Mouse (Mus musculus) neural tube, embryonic 14.5 days (tissue): ENCODE results near the gene Htatip2. TPM values are rescaled to one million over a fixed set of nuclear protein-coding genes. Genes with fewer than 3 reads are reported as not detected.

Experiments
- ATAC-seq: fragments of 200-750 bp; cut with Nextera tagmentation; 2 replicates; pipeline ENCODE4 v1.8.0; 2017; ENCODE audit warnings: low read depth, mild to moderate bottlenecking, moderate TSS enrichment, moderate library complexity
- H3K27ac ChIP-seq: fragments of 300-500 bp; sonication (generic); 2 replicates; pipeline ENCODE4 v1.5.1; 2014; ENCODE audit warnings: low read depth, mild to moderate bottlenecking, control low read depth, low read length, moderate library complexity, mixed read lengths
- H3K27me3 ChIP-seq: fragments of 300-500 bp; sonication (generic); 2 replicates; pipeline ENCODE4 v1.6.1; 2014; ENCODE audit warnings: low read length; ENCODE audit not compliant: control insufficient read depth, insufficient read depth
- H3K36me3 ChIP-seq: fragments of 300-500 bp; sonication (generic); 2 replicates; pipeline ENCODE4 v1.6.1; 2014; ENCODE audit warnings: low read length, mixed read lengths; ENCODE audit not compliant: control insufficient read depth, insufficient read depth
- H3K4me1 ChIP-seq: fragments of 300-500 bp; sonication (generic); 2 replicates; pipeline ENCODE4 v1.6.1; 2014; ENCODE audit warnings: low read length; ENCODE audit not compliant: control insufficient read depth, insufficient read depth
- H3K4me2 ChIP-seq: fragments of 300-500 bp; sonication (generic); 2 replicates; pipeline ENCODE4 v1.6.1; 2014; ENCODE audit warnings: mild to moderate bottlenecking, low read depth, low read length, control low read depth
- H3K4me3 ChIP-seq: fragments of 300-500 bp; sonication (generic); 2 replicates; pipeline ENCODE4 v1.5.1; 2014; ENCODE audit warnings: low read depth, low read length, control low read depth, mixed read lengths
- H3K9ac ChIP-seq: fragments of 300-500 bp; sonication (generic); replicated peaks from 2 replicates; pipeline ENCODE4 v1.6.1; 2014; ENCODE audit warnings: low read depth, mild to moderate bottlenecking, control low read depth, low read length, mixed read lengths
- H3K9me3 ChIP-seq: fragments of 300-500 bp; sonication (generic); 2 replicates; pipeline ENCODE4 v1.6.1; 2016; ENCODE audit warnings: low read length; ENCODE audit not compliant: control insufficient read depth
- WGBS: fragments of 180-500 bp; shearing (Covaris S2); extraction: QIAGEN DNeasy Blood & Tissue Kit; methylation state at CpG from one replicate; pipeline ENCODE4 v1.1.7; 2014; 5-methylcytosine and 5-hydroxymethylcytosine counted together
- polyA plus RNA-seq: library from polyadenylated mRNA; unstranded; fragments of >200 nt; fragmentation: Nextera tagmentation; extraction: Ambion mirVana; gene quantifications from 2 replicates; pipeline ENCODE4 v1.2.1, GENCODE M21; 2014

The Htatip2 gene
- polyA plus RNA-seq, 1 experiment from 2014 or later: 2.7 TPM

GRCm38 (mm10) chr7:49752730-49753506, 6.0 kb upstream of the Htatip2 start:
- no peaks in the 10 kb centered on the region for H3K9me3 ChIP-seq
- WGBS: 32% methylated on average over 25 of the region's 25 CpGs
- no peak overlapping the region for H3K9ac ChIP-seq
- no peak overlapping the region for H3K4me2 ChIP-seq
- H3K4me3 ChIP-seq: no peak overlapping the region
- ATAC-seq: no peak
- no peaks in the 10 kb centered on the region for H3K36me3 ChIP-seq
- no peak overlapping the region for H3K27ac ChIP-seq
- H3K27me3 ChIP-seq: peaks cover 49% of the 10 kb centered on the region
- H3K4me1 ChIP-seq: no peaks in the 10 kb centered on the region

GRCm38 (mm10) chr7:49754767-49755166, 4.1 kb upstream of the Htatip2 start:
- Histone ChIP-seq H3K27ac (no peak overlapping the region), H3K9me3 (peaks cover 3% of the 10 kb centered on the region; the same call in 1 of the 2 replicates), H3K4me1 (peaks cover 5% of the 10 kb centered on the region; the same call in 1 of the 2 replicates), H3K4me3 (no peak overlapping the region), H3K4me2 (no peak overlapping the region), H3K36me3 (no peaks in the 10 kb centered on the region), H3K9ac (no peak overlapping the region), H3K27me3 (peaks cover 52% of the 10 kb centered on the region)
- 8% methylated on average over 9 of the region's 9 CpGs for WGBS
- ATAC-seq: no peak

- H3K27me3 ChIP-seq: peaks cover 17% of the 10 kb centered on the region
- 63% methylated on average over 13 of the region's 13 CpGs for WGBS
- no peak for ATAC-seq
These were observed 3.7 kb downstream of the Htatip2 start for GRCm38 (mm10) chr7:49762605-49763004.

GRCm38 (mm10) chr7:49764011-49764716, 5.2 kb downstream of the Htatip2 start:
- Histone ChIP-seq H3K9ac (no peak overlapping the region), H3K4me1 (peaks cover 1% of the 10 kb centered on the region; the same call in 1 of the 2 replicates), H3K9me3 (peaks cover 4% of the 10 kb centered on the region; the same call in 1 of the 2 replicates), H3K27ac (no peak overlapping the region), H3K27me3 (peaks cover 9% of the 10 kb centered on the region), H3K4me3 (no peak overlapping the region), H3K4me2 (no peak overlapping the region), H3K36me3 (no peaks in the 10 kb centered on the region)
- WGBS: 78% methylated on average over 10 of the region's 10 CpGs
- ATAC-seq: no peak

More at GRCm38 (mm10) chr7:49762605-49763004, 3.7 kb downstream of the Htatip2 start:
- Histone ChIP-seq H3K4me3 (no peak overlapping the region), H3K36me3 (no peaks in the 10 kb centered on the region), H3K4me1 (peaks cover 5% of the 10 kb centered on the region; the same call in 1 of the 2 replicates), H3K9me3 (peaks cover 4% of the 10 kb centered on the region; the same call in 1 of the 2 replicates), H3K27ac (no peak overlapping the region), H3K9ac (no peak overlapping the region), H3K4me2 (no peak overlapping the region)

- 92% methylated on average over 7 of the region's 7 CpGs for WGBS
- ATAC-seq: no peak
- Histone ChIP-seq H3K4me3 (no peak overlapping the region), H3K27me3 (0 out of 2 replicates have a peak, but pooled peaks cover 2% of the 10 kb centered on the region), H3K36me3 (no peaks in the 10 kb centered on the region), H3K27ac (no peak overlapping the region), H3K9me3 (no peaks in the 10 kb centered on the region), H3K9ac (no peak overlapping the region), H3K4me2 (no peak overlapping the region), H3K4me1 (no peaks in the 10 kb centered on the region)
These were observed 7.3 kb downstream of the Htatip2 start for GRCm38 (mm10) chr7:49766166-49766565.

GRCm38 (mm10) chr7:49768509-49768908, 9.6 kb downstream of the Htatip2 start:
- WGBS: 38% methylated on average over 9 of the region's 9 CpGs
- no peaks in the 10 kb centered on the region for H3K27me3 ChIP-seq
- no peaks in the 10 kb centered on the region for H3K4me1 ChIP-seq
- no peak overlapping the region for H3K9ac ChIP-seq
- H3K27ac ChIP-seq: no peak overlapping the region
- no peaks in the 10 kb centered on the region for H3K36me3 ChIP-seq
- H3K4me2 ChIP-seq: no peak overlapping the region
- H3K9me3 ChIP-seq: no peaks in the 10 kb centered on the region
- H3K4me3 ChIP-seq: no peak overlapping the region
- ATAC-seq: no peak

- peaks cover 4% of the 10 kb centered on the region for H3K4me1 ChIP-seq
- no peaks in the 10 kb centered on the region for H3K36me3 ChIP-seq
- H3K27me3 ChIP-seq: no peaks in the 10 kb centered on the region
- no peak overlapping the region for H3K4me3 ChIP-seq
- 91% methylated on average over 2 of the region's 2 CpGs for WGBS
- H3K4me2 ChIP-seq: no peak overlapping the region
- H3K27ac ChIP-seq: no peak overlapping the region
- ATAC-seq: no peak
- no peak overlapping the region for H3K9ac ChIP-seq
- H3K9me3 ChIP-seq: no peaks in the 10 kb centered on the region
These were observed 15.5 kb downstream of the Htatip2 start for GRCm38 (mm10) chr7:49774396-49774795.

- no peaks in the 10 kb centered on the region for H3K9me3 ChIP-seq
- H3K27me3 ChIP-seq: no peaks in the 10 kb centered on the region
- H3K36me3 ChIP-seq: no peaks in the 10 kb centered on the region
- ATAC-seq: peak; percentile 31; the same call in 1 of the 2 replicates
- no peak overlapping the region for H3K4me3 ChIP-seq
- no peak overlapping the region for H3K9ac ChIP-seq
- H3K4me1 ChIP-seq: peaks cover 8% of the 10 kb centered on the region
- no peak overlapping the region for H3K4me2 ChIP-seq
- H3K27ac ChIP-seq: no peak overlapping the region
- 62% methylated on average over 3 of the region's 3 CpGs for whole genome bisulfite sequencing
These were observed 18.7 kb downstream of the Htatip2 start for GRCm38 (mm10) chr7:49777585-49777984.
